Mouse (Mus musculus): ENCODE data around the gene Ankrd35. TPM values are rescaled to one million over a fixed set of nuclear protein-coding genes. Genes with fewer than 3 reads are reported as not detected.
A peak's percentile ranks its signal among the peaks of the same experiment; 100 is the strongest.

The Ankrd35 gene
- polyA plus RNA-seq, 1 experiment: 0.67 TPM

- TF ChIP-seq POLR2A (IDR thresholded peaks at IDR 0.05; ENCODE audit: low read depth, low read length) (no peak), CTCF (IDR thresholded peaks at IDR 0.05; ENCODE audit: borderline replicate concordance, insufficient read depth, low read length) (no peak)
- no peak overlapping the region for H3K4me3 ChIP-seq (ENCODE audit: insufficient read depth, low read length)
- no peak overlapping the region for H3K27ac ChIP-seq (ENCODE audit: insufficient read depth, low read length)
- 0 out of 2 replicates have a peak, but pooled peaks cover 3% of the 10 kb centered on the region for H3K4me1 ChIP-seq (ENCODE audit: control insufficient read depth, insufficient read depth, low read length)
Measured at GRCm38 (mm10) chr3:96698993-96699690, 29.2 kb downstream of the Ankrd35 start.

- H3K4me1 ChIP-seq (ENCODE audit: control insufficient read depth, insufficient read depth, low read length): 0 out of 2 replicates have a peak, but pooled peaks cover 3% of the 10 kb centered on the region
- H3K27ac ChIP-seq (ENCODE audit: insufficient read depth, low read length): no peak overlapping the region
- no peak overlapping the region for H3K4me3 ChIP-seq (ENCODE audit: insufficient read depth, low read length)
- TF ChIP-seq POLR2A (IDR thresholded peaks at IDR 0.05; ENCODE audit: low read depth, low read length) (no peak), CTCF (IDR thresholded peaks at IDR 0.05; ENCODE audit: borderline replicate concordance, insufficient read depth, low read length) (no peak)
Measured at GRCm38 (mm10) chr3:96700376-96700775, 30.4 kb downstream of the Ankrd35 start.

- TF ChIP-seq POLR2A (IDR thresholded peaks at IDR 0.05; ENCODE audit: low read depth, low read length) (no peak), CTCF (IDR thresholded peaks at IDR 0.05; ENCODE audit: borderline replicate concordance, insufficient read depth, low read length) (no peak)
- H3K27ac ChIP-seq (ENCODE audit: insufficient read depth, low read length): no peak overlapping the region
- H3K4me1 ChIP-seq (ENCODE audit: control insufficient read depth, insufficient read depth, low read length): 0 out of 2 replicates have a peak, but pooled peaks cover 3% of the 10 kb centered on the region
- H3K4me3 ChIP-seq (ENCODE audit: insufficient read depth, low read length): no peak overlapping the region
Measured at GRCm38 (mm10) chr3:96701003-96701402, 31.1 kb downstream of the Ankrd35 start.

GRCm38 (mm10) chr3:96704778-96705177 is 34.8 kb downstream of the Ankrd35 start:
- H3K27ac ChIP-seq (ENCODE audit: insufficient read depth, low read length): no peak overlapping the region
- TF ChIP-seq POLR2A (IDR thresholded peaks at IDR 0.05; ENCODE audit: low read depth, low read length): no peak
- TF ChIP-seq CTCF (IDR thresholded peaks at IDR 0.05; ENCODE audit: borderline replicate concordance, insufficient read depth, low read length): no peak
- no peak overlapping the region for H3K4me3 ChIP-seq (ENCODE audit: insufficient read depth, low read length)
- H3K4me1 ChIP-seq (ENCODE audit: control insufficient read depth, insufficient read depth, low read length): no peaks in the 10 kb centered on the region

- Histone ChIP-seq H3K4me3 (ENCODE audit: insufficient read depth, low read length) (no peak overlapping the region), H3K27ac (ENCODE audit: insufficient read depth, low read length) (no peak overlapping the region), H3K4me1 (ENCODE audit: control insufficient read depth, insufficient read depth, low read length) (no peaks in the 10 kb centered on the region)
- TF ChIP-seq POLR2A (IDR thresholded peaks at IDR 0.05; ENCODE audit: low read depth, low read length): no peak
- TF ChIP-seq CTCF (IDR thresholded peaks at IDR 0.05; ENCODE audit: borderline replicate concordance, insufficient read depth, low read length): no peak
Measured at GRCm38 (mm10) chr3:96706217-96706616, 36.3 kb downstream of the Ankrd35 start.

- TF ChIP-seq CTCF (IDR thresholded peaks at IDR 0.05; ENCODE audit: borderline replicate concordance, insufficient read depth, low read length): no peak
- TF ChIP-seq POLR2A (IDR thresholded peaks at IDR 0.05; ENCODE audit: low read depth, low read length): no peak
- Histone ChIP-seq H3K27ac (ENCODE audit: insufficient read depth, low read length) (no peak overlapping the region), H3K4me3 (ENCODE audit: insufficient read depth, low read length) (no peak overlapping the region), H3K4me1 (ENCODE audit: control insufficient read depth, insufficient read depth, low read length) (no peaks in the 10 kb centered on the region)
Measured at GRCm38 (mm10) chr3:96706984-96707383, 37.1 kb downstream of the Ankrd35 start.

- no peak for TF ChIP-seq POLR2A (IDR thresholded peaks at IDR 0.05; ENCODE audit: low read depth, low read length)
- TF ChIP-seq CTCF (IDR thresholded peaks at IDR 0.05; ENCODE audit: borderline replicate concordance, insufficient read depth, low read length): peak; percentile 82
- Histone ChIP-seq H3K4me1 (ENCODE audit: control insufficient read depth, insufficient read depth, low read length) (no peaks in the 10 kb centered on the region), H3K27ac (ENCODE audit: insufficient read depth, low read length) (no peak within 1 kb of the TSS), H3K4me3 (ENCODE audit: insufficient read depth, low read length) (peak within 1 kb of the TSS; percentile 36)
Measured at GRCm38 (mm10) chr3:96707903-96708683, 38.2 kb downstream of the Ankrd35 start, which contains the start of gene Nudt17. Gene Nudt17, minus strand, starts transcription at chr3:96708562.

- no peak for TF ChIP-seq POLR2A (IDR thresholded peaks at IDR 0.05; ENCODE audit: low read depth, low read length)
- no peak for TF ChIP-seq CTCF (IDR thresholded peaks at IDR 0.05; ENCODE audit: borderline replicate concordance, insufficient read depth, low read length)
- Histone ChIP-seq H3K4me1 (ENCODE audit: control insufficient read depth, insufficient read depth, low read length) (no peaks in the 10 kb centered on the region), H3K27ac (ENCODE audit: insufficient read depth, low read length) (no peak overlapping the region), H3K4me3 (ENCODE audit: insufficient read depth, low read length) (no peak overlapping the region)
Measured at GRCm38 (mm10) chr3:96708684-96709064, 38.7 kb downstream of the Ankrd35 start.

GRCm38 (mm10) chr3:96714286-96714685 is 44.4 kb downstream of the Ankrd35 start:
- Histone ChIP-seq H3K27ac (ENCODE audit: insufficient read depth, low read length) (no peak overlapping the region), H3K4me3 (ENCODE audit: insufficient read depth, low read length) (no peak overlapping the region), H3K4me1 (ENCODE audit: control insufficient read depth, insufficient read depth, low read length) (no peaks in the 10 kb centered on the region)
- TF ChIP-seq CTCF (IDR thresholded peaks at IDR 0.05; ENCODE audit: borderline replicate concordance, insufficient read depth, low read length): no peak
- TF ChIP-seq POLR2A (IDR thresholded peaks at IDR 0.05; ENCODE audit: low read depth, low read length): no peak

- no peaks in the 10 kb centered on the region for H3K4me1 ChIP-seq (ENCODE audit: control insufficient read depth, insufficient read depth, low read length)
- TF ChIP-seq POLR2A (IDR thresholded peaks at IDR 0.05; ENCODE audit: low read depth, low read length): no peak
- TF ChIP-seq CTCF (IDR thresholded peaks at IDR 0.05; ENCODE audit: borderline replicate concordance, insufficient read depth, low read length): no peak
- no peak overlapping the region for H3K27ac ChIP-seq (ENCODE audit: insufficient read depth, low read length)
- no peak overlapping the region for H3K4me3 ChIP-seq (ENCODE audit: insufficient read depth, low read length)
Measured at GRCm38 (mm10) chr3:96715854-96716253, 45.9 kb downstream of the Ankrd35 start.
